Mouse (Mus musculus) right cerebral cortex, adult 2 months (tissue): ENCODE measurements around the gene Mon2.
"Not testable (repeated sequence)": the region's sequence is repeated elsewhere in the genome, so short reads cannot be mapped to it uniquely, and the experiment has no call there.

Experiments
- DNase-seq, 2 experiments: peaks; one replicate each; pipeline ENCODE4 v3.0.0; 2021 to 2022; ENCODE audit warnings: low spot score in 2 of 2

The Mon2 gene

DNA sequence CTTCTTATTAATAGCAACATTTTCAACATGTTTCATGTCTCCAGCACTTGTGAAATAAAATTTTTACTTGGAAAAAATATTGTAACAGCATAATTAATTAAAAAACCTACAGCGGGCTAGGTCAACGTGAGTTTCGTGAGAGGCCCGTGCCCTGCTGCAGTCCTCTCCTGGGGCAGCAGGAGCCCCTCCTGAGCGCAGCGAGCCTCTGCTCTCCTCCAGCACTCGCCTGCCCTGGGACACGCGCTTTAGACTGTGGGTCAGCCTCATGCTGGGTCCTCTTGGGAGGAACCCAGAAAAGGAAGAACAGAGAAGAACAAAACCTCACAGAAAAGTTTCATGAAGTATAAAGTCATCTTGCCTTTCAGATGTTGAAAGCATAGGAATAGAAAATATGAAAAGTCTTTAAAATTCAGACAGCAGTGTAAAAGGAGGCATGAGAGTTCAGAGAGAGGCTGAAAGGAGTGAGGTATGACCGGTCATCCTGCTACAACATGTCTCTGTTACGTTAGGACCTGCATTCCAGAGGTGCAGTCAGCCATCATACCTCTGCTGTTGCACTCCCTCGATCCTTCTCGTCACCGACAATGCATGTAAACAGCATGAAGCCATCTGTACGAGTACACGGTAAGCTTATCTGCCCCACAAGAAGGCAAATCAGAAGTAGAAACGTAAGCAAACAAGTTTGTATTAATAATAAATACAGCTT, 81.8 kb downstream of the Mon2 start:
- no peak for DNase-seq

GRCm38 (mm10) chr10:122991648-122992047, 84.7 kb downstream of the Mon2 start:
- no peak for DNase-seq

DNA sequence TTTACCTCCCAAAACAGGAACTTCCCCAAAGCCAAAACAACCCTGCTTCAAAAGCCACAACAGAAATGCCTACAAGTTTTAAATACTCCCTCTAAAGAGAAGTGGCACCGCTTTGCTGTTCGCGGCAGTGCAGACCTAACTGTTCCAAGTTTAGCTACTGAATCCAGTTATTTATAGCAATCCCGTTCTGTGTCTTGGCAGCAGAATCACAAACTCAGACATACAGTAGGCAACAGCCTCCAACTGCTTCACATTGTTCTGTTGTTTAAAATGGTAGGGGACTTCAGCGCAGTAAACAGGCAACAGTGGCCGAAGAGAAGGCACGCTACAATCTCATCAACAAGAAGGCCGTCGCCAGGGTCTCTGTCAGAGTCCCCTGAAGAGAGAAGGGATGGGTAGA, 85.3 kb downstream of the Mon2 start:
- no peak for DNase-seq

DNA sequence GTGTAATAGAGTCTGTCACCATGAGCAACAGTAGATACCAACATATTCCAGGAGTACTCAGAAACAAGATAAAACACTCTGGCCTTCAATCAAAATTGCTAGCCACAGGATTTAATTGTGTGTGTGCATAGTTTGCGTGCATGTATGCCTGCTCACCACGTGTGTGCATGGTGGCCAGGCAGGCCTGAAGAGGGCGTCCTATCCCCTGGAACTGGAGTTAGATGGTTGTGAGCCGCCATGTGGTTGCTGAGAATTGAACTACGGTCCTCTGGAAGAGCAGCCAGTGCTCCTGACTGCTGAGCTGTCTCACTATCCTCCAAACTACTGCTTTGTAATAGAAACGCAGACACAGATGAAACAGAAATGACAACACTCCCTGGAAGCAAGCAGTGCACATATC, 85.7 kb downstream of the Mon2 start:
- DNase-seq, result no peak

- DNase-seq, result no peak
Measured at GRCm38 (mm10) chr10:122989916-122990315, 86.4 kb downstream of the Mon2 start.

DNA sequence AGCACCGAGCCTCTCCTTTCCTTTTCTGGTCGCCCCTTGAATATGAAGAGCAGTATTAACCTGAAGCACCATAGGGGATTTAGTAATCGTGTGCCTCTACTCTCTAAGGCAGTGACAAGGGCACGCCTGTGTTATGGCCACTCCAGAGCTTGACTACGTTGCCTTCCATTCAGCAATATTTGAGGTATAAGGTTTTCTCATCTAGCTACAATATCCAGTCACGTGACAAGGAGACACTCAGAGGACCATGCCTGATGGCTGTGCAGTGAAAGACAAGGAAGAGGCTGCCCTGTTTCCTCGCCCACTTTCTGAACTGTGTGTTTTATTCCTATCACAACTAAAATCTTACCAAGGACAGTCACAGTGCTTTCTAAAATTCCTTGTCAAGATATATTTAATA, 87.9 kb downstream of the Mon2 start:
- DNase-seq, result no peak

DNA sequence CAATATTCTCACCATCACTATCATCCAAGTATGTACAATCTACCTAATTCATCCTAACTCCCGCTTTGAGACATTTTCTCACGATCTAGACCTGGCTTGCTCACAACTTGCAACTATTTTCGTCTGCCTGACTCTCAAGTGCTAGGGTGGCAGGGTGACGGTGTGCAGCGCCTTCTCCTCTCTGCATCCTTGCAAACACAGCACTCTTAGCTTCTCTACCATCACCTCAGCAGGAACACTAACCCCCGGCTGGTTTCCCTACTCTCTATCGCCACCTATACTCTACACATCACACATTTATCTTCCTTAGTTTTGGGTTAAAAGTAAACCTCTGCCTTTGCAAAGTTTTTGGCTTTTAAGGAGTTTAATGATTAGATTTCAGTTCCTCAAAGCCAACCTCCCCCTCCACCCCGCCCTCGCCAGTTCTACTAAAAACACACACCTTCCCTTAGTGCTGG, 88.6 kb downstream of the Mon2 start:
- DNase-seq, result peak; percentile 50 to 52

- DNase-seq, result peak; percentile 75 to 77
Measured at GRCm38 (mm10) chr10:122986320-122987225, 89.7 kb downstream of the Mon2 start.

DNA sequence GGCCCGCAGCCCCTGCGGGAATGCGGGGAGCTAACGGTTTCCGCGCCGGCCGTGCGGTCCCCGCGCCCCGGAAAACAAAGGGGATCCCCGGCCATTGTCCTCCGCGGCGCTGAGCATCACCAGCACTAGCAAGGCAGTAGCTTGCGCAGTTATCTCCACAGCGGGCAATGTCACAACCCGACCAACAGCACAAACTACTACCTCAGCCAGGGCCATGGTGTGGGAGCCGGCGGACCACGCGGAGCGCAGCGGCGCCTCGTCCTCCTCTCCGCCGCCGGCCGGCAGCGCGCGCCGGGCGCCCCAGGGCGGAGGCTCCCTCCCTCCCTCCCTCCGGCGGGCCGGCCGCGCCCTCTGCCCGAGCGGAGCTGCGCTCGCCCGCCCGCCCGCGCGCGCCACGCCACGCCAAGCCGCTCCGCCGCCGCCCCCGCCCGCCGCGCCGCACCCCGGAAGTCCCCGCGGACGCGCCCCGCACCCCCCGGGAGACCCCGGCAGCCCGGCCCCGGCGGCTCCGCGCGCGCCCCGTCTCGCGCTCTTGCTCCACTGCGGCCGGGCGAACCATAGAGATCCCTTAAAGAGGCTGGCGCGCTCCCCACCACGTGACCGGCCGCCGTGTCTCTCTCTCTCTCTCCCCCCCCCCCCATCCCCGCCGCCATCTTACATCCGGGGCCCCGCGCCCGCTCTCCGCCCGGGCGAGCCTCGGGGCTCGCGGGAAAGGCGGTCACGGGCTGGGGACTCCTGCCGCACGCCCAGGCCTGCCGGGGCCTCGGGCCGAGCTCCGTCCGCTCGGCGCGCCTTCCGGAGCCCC, 90.6 kb downstream of the Mon2 start:
- DNase-seq, result peak; percentile 61 to 79

GRCm38 (mm10) chr10:122985252-122985514, 91.1 kb downstream of the Mon2 start:
- no peak for DNase-seq

- no peak for DNase-seq
Measured at GRCm38 (mm10) chr10:122984531-122985251, 91.6 kb downstream of the Mon2 start.

- no peak for DNase-seq
Measured at GRCm38 (mm10) chr10:122983579-122984530, 92.5 kb downstream of the Mon2 start.

GRCm38 (mm10) chr10:122982909-122983578, 93.3 kb downstream of the Mon2 start:
- peak; percentile 54 to 58 for DNase-seq

GRCm38 (mm10) chr10:122980123-122980522, 96.2 kb downstream of the Mon2 start:
- DNase-seq, result no peak

DNA sequence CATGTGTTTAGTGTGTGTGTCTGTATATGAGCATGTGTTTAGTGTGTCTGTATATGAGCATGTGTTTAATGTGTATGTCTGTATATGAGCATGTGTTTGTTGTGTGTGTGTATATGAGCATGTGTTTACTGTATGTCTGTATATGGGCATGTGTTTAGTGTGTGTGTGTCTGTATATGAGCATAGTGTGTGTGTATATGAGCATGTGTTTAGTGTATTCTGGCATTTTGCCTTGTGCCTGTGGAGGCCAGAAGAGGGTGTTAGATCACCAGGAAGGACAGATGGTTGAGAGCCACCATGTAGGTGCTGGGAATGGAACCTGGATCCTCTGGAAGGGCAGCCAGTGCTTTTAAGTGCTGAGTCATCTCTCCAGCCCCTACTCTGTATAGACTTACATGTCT, 96.9 kb downstream of the Mon2 start:
- DNase-seq, result no peak

DNA sequence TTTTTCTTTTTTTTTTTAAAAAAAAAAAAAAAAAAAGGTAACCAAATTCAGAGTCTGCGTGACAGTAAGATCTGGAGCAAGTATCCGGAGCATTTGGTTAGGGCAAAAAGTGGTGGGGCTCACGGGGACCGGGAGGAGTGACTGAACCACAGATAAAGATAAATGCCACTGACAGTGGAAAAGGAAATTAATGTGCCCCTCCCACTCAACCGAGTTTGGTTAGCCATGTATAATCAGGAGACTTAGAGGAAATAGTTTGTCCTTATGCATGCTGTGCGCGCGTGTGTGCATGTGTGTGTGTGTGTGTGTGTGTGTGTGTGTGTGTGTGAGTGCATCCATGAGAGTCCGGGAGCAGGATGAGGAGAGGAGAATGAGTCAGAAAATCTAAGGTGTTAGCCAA, 100.3 kb downstream of the Mon2 start:
- no peak for DNase-seq

DNA sequence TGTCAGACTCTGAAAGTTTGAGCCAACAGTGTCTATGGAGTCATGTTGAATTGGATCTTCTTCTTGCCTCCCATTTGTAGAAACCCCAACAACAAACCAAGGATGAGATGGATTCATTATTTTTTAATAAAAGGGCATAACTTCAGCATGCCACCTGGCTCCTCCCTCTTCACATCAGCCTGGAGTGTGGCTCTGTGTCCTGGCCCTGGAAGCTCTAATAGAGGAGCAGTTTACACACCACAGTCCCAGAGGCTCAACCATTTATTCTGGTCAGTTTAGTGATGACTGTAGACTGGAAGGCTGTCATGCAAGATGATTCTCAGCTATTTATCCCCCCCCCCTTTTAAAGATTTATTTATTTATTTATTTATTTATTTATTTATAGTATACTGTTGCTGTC, 103.1 kb downstream of the Mon2 start:
- DNase-seq, result no peak

- no peak for DNase-seq
Measured at GRCm38 (mm10) chr10:122970188-122970587, 106.1 kb downstream of the Mon2 start.

- DNase-seq, result no peak
Measured at GRCm38 (mm10) chr10:122966421-122966820, 109.9 kb downstream of the Mon2 start.

- not testable (repeated sequence) for DNase-seq
Measured at GRCm38 (mm10) chr10:122965650-122966049, 110.7 kb downstream of the Mon2 start.
